Mouse (Mus musculus) ES-E14 (cell line): ENCODE measurements at regions not wholly inside any gene's neighbourhood (a gene's known extent, or its start where the extent isn't known, plus 50 kb on each side); places are given as distances from the start of the nearest gene placed in this dataset.

Source experiments
- DNase-seq: peaks from one replicate; pipeline ENCODE4 v3.0.0-alpha.2; 2013; ENCODE audit warnings: low read depth, low spot score
- H3K27ac ChIP-seq: 2 replicates; pipeline ENCODE4 v1.5.1; 2012; ENCODE audit warnings: low read depth, mild to moderate bottlenecking, low read length, moderate library complexity, mixed read lengths; ENCODE audit not compliant: poor library complexity, insufficient read depth, severe bottlenecking
- H3K36me3 ChIP-seq: 2 replicates; pipeline ENCODE4 v1.6.1; 2012; ENCODE audit warnings: mild to moderate bottlenecking, low read length, moderate library complexity, mixed read lengths; ENCODE audit not compliant: control insufficient read depth, poor library complexity, insufficient read depth, severe bottlenecking
- H3K4me1 ChIP-seq, 2 experiments: fragments of 150-350 bp in 1 of 2; sonication (generic) in 1 of 2; 2 replicates each; pipeline ENCODE4 v1.6.1; 2012; ENCODE audit warnings: low read length in 2 of 2, mild to moderate bottlenecking in 1 of 2, mixed read lengths in 1 of 2; ENCODE audit not compliant: control insufficient read depth in 2 of 2, insufficient read depth in 2 of 2, poor library complexity in 1 of 2
- H3K4me3 ChIP-seq, 2 experiments: fragments of 150-350 bp in 1 of 2; sonication (generic) in 1 of 2; 2 replicates each; pipeline ENCODE4 v1.5.1; 2012; ENCODE audit warnings: low read length in 2 of 2, low read depth in 1 of 2, mild to moderate bottlenecking in 1 of 2, mixed read lengths in 1 of 2; ENCODE audit not compliant: insufficient read depth in 1 of 2, poor library complexity in 1 of 2, severe bottlenecking in 1 of 2
- H3K9ac ChIP-seq: 2 replicates; pipeline ENCODE4 v1.6.1; 2012; ENCODE audit warnings: low read depth, mild to moderate bottlenecking, low read length, mixed read lengths; ENCODE audit not compliant: poor library complexity, insufficient read depth, severe bottlenecking
- H3K9me3 ChIP-seq: fragments of 150-350 bp; sonication (generic); 2 replicates; pipeline ENCODE4 v1.6.1; 2012; ENCODE audit warnings: low read depth, mild to moderate bottlenecking, low read length; ENCODE audit not compliant: control insufficient read depth, insufficient read depth
- CHD2 ChIP-seq: IDR thresholded peaks from 2 replicates; pipeline ENCODE4 v1.6.1; 2014; ENCODE audit warnings: mild to moderate bottlenecking, low read depth, low read length, inconsistent platforms
- HCFC1 ChIP-seq: IDR thresholded peaks from 2 replicates; pipeline ENCODE4 v1.6.1; 2012; ENCODE audit warnings: low read length, inconsistent platforms, borderline replicate concordance; ENCODE audit not compliant: insufficient read depth
- MAFK ChIP-seq: IDR thresholded peaks from 2 replicates; pipeline ENCODE4 v1.6.1; 2014; ENCODE audit warnings: mild to moderate bottlenecking, low read depth, low read length, inconsistent platforms; ENCODE audit not compliant: insufficient read depth
- ZC3H11A ChIP-seq: IDR thresholded peaks from 2 replicates; pipeline ENCODE4 v1.6.1; 2012; ENCODE audit warnings: low read depth, mild to moderate bottlenecking, inconsistent platforms, low read length, borderline replicate concordance
- ZNF384 ChIP-seq: IDR thresholded peaks from 2 replicates; pipeline ENCODE4 v1.6.1; 2012; ENCODE audit warnings: low read depth, low read length, inconsistent platforms
- in situ Hi-C, 2 experiments: fragments of 600-800 bp; cut with MboI; formaldehyde crosslinking; loops; one replicate each; pipeline ENCODE4 v1.15.1; 2025; ENCODE audit warnings: low sequenced_read_pairs in 2 of 2, inconsistent platforms in 1 of 2; ENCODE audit not compliant: unreplicated experiment in 2 of 2

DNA sequence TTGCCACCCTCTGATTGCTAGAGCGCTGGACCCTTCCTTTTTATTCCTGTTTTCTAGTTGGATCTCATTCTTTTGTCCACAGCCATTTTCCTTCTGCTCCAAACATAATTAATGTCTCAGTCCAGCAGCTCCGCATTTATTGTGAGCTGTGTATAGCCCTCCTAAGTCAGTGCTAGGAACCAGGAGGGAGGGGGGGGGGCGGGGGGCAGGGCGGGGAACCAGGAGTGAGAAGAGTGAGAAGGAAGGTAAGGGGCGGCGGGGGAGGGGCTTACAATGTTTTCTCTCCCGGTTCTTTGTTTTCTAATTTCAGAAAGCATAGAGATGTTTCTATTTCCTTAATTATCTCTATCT lies 125.6 kb downstream of the Minar1 start:
- H3K36me3 ChIP-seq: no peaks in the 10 kb centered on the region
- in situ Hi-C loops: no loop called here
- no peak for DNase-seq
- no peak for TF ChIP-seq MAFK
- no peak for TF ChIP-seq CHD2
- TF ChIP-seq HCFC1: no peak
- no peak for TF ChIP-seq ZC3H11A
- TF ChIP-seq ZNF384: no peak
- no peaks in the 10 kb centered on the region for H3K9me3 ChIP-seq
- no peak overlapping the region for H3K9ac ChIP-seq
- H3K27ac ChIP-seq: no peak overlapping the region
- no peak overlapping the region for H3K4me3 ChIP-seq
- peaks cover 0 to 2% of the 10 kb centered on the region in 2 experiments; a peak in 3 of 4 replicates for H3K4me1 ChIP-seq

DNA sequence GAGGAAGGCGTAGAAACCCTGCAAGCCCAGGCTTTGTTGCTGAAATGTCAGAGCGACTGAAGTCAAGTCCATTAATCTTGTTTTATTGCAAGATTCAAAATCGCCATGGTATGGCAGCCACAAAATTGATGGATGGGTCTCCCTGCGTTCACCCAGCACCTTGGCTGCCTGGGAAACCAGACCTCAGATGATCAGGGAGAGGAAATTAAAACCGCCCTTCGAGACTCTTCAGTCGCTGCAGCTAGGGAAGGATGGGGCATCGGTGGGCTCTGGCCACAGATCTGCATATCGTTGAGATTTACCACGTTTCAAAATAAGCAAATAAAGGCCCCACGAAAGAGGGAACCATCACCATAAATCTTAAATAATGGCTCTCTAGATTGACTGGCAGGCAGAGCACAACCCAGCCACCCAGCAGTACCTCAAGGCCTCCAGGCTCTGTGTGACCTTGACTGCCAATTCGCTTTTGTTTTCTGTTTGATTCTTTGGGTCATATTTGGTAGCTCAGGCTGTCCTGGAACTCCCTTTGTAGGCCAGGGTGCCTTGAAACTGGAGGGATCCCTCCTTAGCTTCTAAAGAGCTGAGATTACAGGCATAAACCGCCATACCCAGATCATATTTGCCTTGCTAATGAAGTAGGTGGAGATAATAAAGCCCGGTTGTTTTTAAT lies 126.1 kb downstream of the Minar1 start:
- Histone ChIP-seq H3K36me3 (no peaks in the 10 kb centered on the region), H3K9me3 (no peaks in the 10 kb centered on the region), H3K9ac (no peak overlapping the region), H3K27ac (no peak overlapping the region), H3K4me1 (peaks cover 0 to 2% of the 10 kb centered on the region in 2 experiments; a peak in 3 of 4 replicates), H3K4me3 (no peak overlapping the region)
- in situ Hi-C loops: no loop called here
- peak; percentile 8 for DNase-seq
- TF ChIP-seq ZNF384 (no peak), ZC3H11A (no peak), CHD2 (no peak), HCFC1 (no peak), MAFK (no peak)

DNA sequence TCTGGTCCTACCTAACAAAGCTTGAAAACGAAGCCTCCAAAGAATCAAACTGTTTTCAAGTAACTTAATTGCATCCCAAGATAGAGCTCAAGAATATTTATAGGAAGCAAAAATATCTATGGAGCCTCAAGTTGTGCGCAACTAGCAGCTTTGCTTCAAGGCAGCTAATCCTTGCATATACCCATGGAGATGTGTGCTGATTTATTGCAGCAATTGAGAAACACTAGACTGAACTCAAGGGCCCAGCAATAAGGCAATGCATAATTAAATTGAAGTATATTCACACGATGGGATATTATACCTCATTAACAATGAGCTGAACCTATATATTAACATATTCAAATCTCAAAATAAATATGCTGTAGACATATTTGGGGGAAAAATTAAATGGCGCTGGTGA lies 135.3 kb downstream of the Minar1 start:
- Histone ChIP-seq H3K9me3 (no peaks in the 10 kb centered on the region), H3K36me3 (no peaks in the 10 kb centered on the region), H3K9ac (no peak overlapping the region), H3K4me3 (no peak overlapping the region), H3K27ac (no peak overlapping the region), H3K4me1 (no peaks in the 10 kb centered on the region)
- in situ Hi-C loops: no loop called here
- no peak for TF ChIP-seq CHD2
- TF ChIP-seq ZC3H11A: no peak
- TF ChIP-seq ZNF384: no peak
- no peak for TF ChIP-seq HCFC1
- DNase-seq: no peak

DNA sequence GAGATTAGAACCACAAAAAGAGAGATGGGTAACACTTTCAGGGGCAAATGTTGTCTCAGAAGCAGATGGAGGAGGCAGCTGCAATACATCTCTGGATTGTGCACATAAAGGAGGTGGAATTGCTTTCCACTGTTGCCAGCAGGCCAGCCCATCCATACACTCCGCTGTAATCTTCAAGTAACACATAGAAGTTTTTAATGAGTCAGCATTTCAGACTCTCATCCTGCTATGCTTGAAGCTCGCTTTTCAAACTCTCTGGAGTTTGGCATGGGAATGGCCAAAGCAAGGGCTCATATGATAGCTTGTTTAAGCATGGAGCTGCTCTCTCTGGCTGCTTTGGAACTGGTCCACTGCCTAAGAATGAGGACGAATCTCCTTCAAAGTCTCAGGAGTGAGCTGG lies 143.5 kb downstream of the Minar1 start:
- H3K27ac ChIP-seq: no peak overlapping the region
- TF ChIP-seq CHD2 (no peak), MAFK (peak; percentile 81)
- no peak overlapping the region for H3K9ac ChIP-seq
- H3K36me3 ChIP-seq: no peaks in the 10 kb centered on the region
- H3K4me1 ChIP-seq: no peaks in the 10 kb centered on the region
- in situ Hi-C loops: no loop called here
- H3K9me3 ChIP-seq: no peaks in the 10 kb centered on the region
- no peak overlapping the region for H3K4me3 ChIP-seq
- DNase-seq: no peak

DNA sequence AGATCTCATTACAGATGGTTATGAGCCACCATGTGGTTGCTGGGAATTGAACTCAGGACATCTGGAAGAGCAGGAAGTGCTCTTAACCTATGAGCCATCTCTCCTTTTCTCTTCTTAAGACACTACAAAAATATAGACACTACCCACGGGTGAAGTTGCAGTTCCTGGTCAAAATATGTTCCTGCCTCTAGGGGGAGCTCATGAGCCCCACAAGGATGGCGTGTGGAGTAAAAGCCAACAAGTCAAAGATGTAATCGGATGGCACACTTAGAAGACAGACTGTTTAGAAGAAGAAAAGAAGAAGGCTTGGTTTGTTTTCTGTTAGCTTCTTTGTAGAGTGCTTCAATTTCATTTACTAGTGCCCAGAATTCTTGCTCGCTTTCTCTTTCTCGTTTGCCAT lies 161.7 kb downstream of the Minar1 start:
- H3K36me3 ChIP-seq: no peaks in the 10 kb centered on the region
- TF ChIP-seq ZC3H11A: no peak
- no peak for TF ChIP-seq MAFK
- TF ChIP-seq HCFC1: no peak
- TF ChIP-seq CHD2: no peak
- TF ChIP-seq ZNF384: no peak

More for the DNA sequence above, 161.7 kb downstream of the Minar1 start:
- in situ Hi-C loops: no loop called here
- no peaks in the 10 kb centered on the region for H3K4me1 ChIP-seq
- no peak overlapping the region for H3K27ac ChIP-seq
- H3K9me3 ChIP-seq: no peaks in the 10 kb centered on the region
- no peak overlapping the region for H3K9ac ChIP-seq
- peak; percentile 59 for DNase-seq
- H3K4me3 ChIP-seq: no peak overlapping the region
